Mouse (Mus musculus): ENCODE results near the gene Immp2l. TPM values are rescaled to one million over a fixed set of nuclear protein-coding genes. Genes with fewer than 3 reads are reported as not detected.

The Immp2l gene
- polyA plus RNA-seq, 2 experiments, result 4.3 to 11.2 TPM

DNA sequence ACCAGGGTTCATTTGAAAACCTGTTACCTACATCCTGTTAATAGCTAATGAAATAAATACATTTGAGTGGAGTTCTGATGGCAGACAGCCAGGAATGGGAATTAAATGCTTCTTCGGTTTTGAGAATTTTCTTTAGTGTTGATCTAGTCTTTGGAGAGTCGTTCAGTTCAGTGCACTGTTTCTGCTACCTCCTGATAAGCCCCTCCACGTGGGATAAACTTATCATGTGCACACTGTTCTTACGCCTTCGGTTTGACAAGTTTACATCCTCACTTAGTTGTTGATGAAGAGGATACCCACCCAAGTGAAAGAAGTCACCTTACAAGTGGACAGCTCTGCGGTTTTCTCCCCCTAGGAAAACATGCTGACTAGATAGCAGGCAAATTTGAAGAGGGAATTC is 88.2 kb downstream of the Immp2l start:
- peak; percentile 96 for ATAC-seq (ENCODE audit: insufficient read depth)
- TF ChIP-seq EP300 (IDR thresholded peaks at IDR 0.05; ENCODE audit: low read depth) (peak; percentile 87), CTCF (IDR thresholded peaks at IDR 0.05; ENCODE audit: low read depth) (no peak)

DNA sequence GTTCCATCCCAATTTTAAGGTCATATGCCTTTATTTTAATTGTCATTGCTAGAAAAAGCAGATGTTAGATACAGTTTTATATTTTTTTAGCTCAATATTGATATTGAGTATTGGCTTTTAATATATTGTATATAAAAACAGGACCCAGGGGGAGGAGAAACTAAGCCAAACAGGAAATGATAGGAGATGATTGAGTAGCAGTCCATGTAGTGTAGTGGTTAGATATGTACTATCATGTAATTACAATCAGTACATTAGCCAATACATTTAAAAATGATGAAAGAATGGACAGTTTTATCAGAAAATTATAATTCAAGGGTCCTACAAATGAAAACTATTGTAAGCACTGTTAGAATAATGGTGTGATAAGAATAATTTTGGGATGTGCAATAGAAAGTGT is 94.5 kb downstream of the Immp2l start:
- no peaks in the 10 kb centered on the region for H3K9me3 ChIP-seq (ENCODE audit: control insufficient read depth, low read length)
- TF ChIP-seq EP300 (IDR thresholded peaks at IDR 0.05; ENCODE audit: low read depth) (no peak), CTCF (IDR thresholded peaks at IDR 0.05; ENCODE audit: low read depth) (no peak)
- no peaks in the 10 kb centered on the region for H3K36me3 ChIP-seq (replicated peaks; ENCODE audit: control insufficient read depth, insufficient read depth, low read depth)
- H3K9ac ChIP-seq (replicated peaks), result no peak overlapping the region
- peaks cover 7 to 9% of the 10 kb centered on the region in 2 experiments for H3K4me1 ChIP-seq (replicated peaks; ENCODE audit: control insufficient read depth in 2 of 2, insufficient read depth in 2 of 2, low read length in 1 of 2)
- no peaks in the 10 kb centered on the region for H3K27me3 ChIP-seq (ENCODE audit: control insufficient read depth, insufficient read depth, low read length)
- no peak overlapping the region for H3K27ac ChIP-seq
- DNase-seq (ENCODE audit: low read depth in 3 of 3, low spot score in 3 of 3), result no peak
- no peak overlapping the region for H3K4me2 ChIP-seq (ENCODE audit: low read depth)
- ATAC-seq (ENCODE audit: insufficient read depth), result no peak
- H3K4me3 ChIP-seq (ENCODE audit: insufficient read depth in 1 of 2, low read depth in 2 of 2, low read length in 2 of 2), result no peak overlapping the region

More for the DNA sequence above, 88.2 kb downstream of the Immp2l start:
- Histone ChIP-seq H3K36me3 (replicated peaks; ENCODE audit: control insufficient read depth, insufficient read depth, low read depth) (no peaks in the 10 kb centered on the region), H3K9me3 (ENCODE audit: control insufficient read depth, low read length) (no peaks in the 10 kb centered on the region), H3K4me3 (ENCODE audit: insufficient read depth in 1 of 2, low read depth in 2 of 2, low read length in 2 of 2) (no peak overlapping the region), H3K9ac (replicated peaks) (peak overlapping the region; percentile 28; the same call in 1 of the 2 replicates), H3K4me1 (replicated peaks; ENCODE audit: control insufficient read depth in 2 of 2, insufficient read depth in 2 of 2, low read length in 1 of 2) (peaks cover 8 to 9% of the 10 kb centered on the region in 2 experiments; a peak in 3 of 4 replicates), H3K27me3 (ENCODE audit: control insufficient read depth, insufficient read depth, low read length) (no peaks in the 10 kb centered on the region), H3K4me2 (ENCODE audit: low read depth) (peak overlapping the region; percentile 54), H3K27ac (peak overlapping the region; percentile 83)
- WGBS (ENCODE audit: insufficient replicate concordance), result 14% methylated on average over 6 of the region's 6 CpGs
- DNase-seq (ENCODE audit: low read depth in 3 of 3, low spot score in 3 of 3), result peak; percentile 71 to 80 (median 73)

DNA sequence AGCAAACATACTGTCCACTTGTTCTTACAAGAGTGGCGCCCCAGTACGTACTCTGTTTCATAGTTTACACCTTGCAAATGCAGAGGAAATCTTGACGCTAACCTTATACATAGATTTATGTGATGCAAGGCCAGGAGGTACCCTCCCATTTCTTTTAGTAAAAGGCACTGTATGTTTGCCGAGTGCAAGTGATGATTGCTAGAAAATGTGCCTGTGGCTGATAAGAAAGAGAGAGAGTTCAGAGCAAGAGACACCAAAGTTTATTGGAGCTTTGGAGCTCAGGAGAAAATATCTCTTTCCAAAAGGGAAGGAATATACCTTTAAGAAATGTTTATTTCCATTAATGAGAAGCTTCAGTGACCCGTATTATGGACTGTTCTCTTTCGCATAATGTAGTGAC is 95.8 kb downstream of the Immp2l start:
- ATAC-seq (ENCODE audit: insufficient read depth), result peak; percentile 80
- Histone ChIP-seq H3K9ac (replicated peaks) (no peak overlapping the region), H3K4me2 (ENCODE audit: low read depth) (peak overlapping the region; percentile 32), H3K4me3 (ENCODE audit: insufficient read depth in 1 of 2, low read depth in 2 of 2, low read length in 2 of 2) (no peak overlapping the region), H3K9me3 (ENCODE audit: control insufficient read depth, low read length) (no peaks in the 10 kb centered on the region), H3K27ac (peak overlapping the region; percentile 19), H3K36me3 (replicated peaks; ENCODE audit: control insufficient read depth, insufficient read depth, low read depth) (no peaks in the 10 kb centered on the region), H3K4me1 (replicated peaks; ENCODE audit: control insufficient read depth in 2 of 2, insufficient read depth in 2 of 2, low read length in 1 of 2) (peaks cover 7 to 9% of the 10 kb centered on the region in 2 experiments), H3K27me3 (ENCODE audit: control insufficient read depth, insufficient read depth, low read length) (no peaks in the 10 kb centered on the region)
- 56% methylated on average over 6 of the region's 6 CpGs for WGBS (ENCODE audit: insufficient replicate concordance)
- TF ChIP-seq CTCF (IDR thresholded peaks at IDR 0.05; ENCODE audit: low read depth) (no peak), EP300 (IDR thresholded peaks at IDR 0.05; ENCODE audit: low read depth) (peak; percentile 77)
- DNase-seq (ENCODE audit: low read depth in 3 of 3, low spot score in 3 of 3), result peak; percentile 39 to 51 (median 41)

DNA sequence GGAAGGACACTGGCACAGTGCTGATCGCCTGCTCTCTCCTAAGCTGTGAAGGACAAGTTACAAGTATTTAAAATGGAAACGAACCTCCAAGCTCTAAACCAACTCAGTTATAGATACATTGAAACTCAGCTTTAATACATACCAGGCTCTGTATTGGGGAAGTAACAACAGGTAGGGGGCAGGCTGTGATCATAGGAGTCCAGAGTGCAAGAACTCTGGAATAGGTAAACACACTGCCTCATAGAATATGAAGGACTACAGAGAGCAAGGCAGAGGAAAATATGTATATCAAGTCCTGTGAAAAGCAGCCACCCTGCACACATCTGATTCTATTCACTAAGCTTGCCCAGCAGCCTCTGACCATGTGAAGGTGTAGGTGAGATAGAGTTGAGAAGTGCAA is 99.3 kb downstream of the Immp2l start:
- Histone ChIP-seq H3K36me3 (replicated peaks; ENCODE audit: control insufficient read depth, insufficient read depth, low read depth) (no peaks in the 10 kb centered on the region), H3K27me3 (ENCODE audit: control insufficient read depth, insufficient read depth, low read length) (no peaks in the 10 kb centered on the region), H3K4me1 (replicated peaks; ENCODE audit: control insufficient read depth in 2 of 2, insufficient read depth in 2 of 2, low read length in 1 of 2) (peaks cover 7 to 9% of the 10 kb centered on the region in 2 experiments), H3K4me3 (ENCODE audit: insufficient read depth in 1 of 2, low read depth in 2 of 2, low read length in 2 of 2) (no peak overlapping the region), H3K4me2 (ENCODE audit: low read depth) (no peak overlapping the region), H3K27ac (no peak overlapping the region), H3K9ac (replicated peaks) (no peak overlapping the region), H3K9me3 (ENCODE audit: control insufficient read depth, low read length) (no peaks in the 10 kb centered on the region)
- ATAC-seq (ENCODE audit: insufficient read depth) (peak; percentile 41; the same call in 1 of the 2 replicates), DNase-seq (ENCODE audit: low read depth in 3 of 3, low spot score in 3 of 3) (no peak)
- WGBS (ENCODE audit: insufficient replicate concordance), result 70% methylated on average over 2 of the region's 2 CpGs
- TF ChIP-seq CTCF (IDR thresholded peaks at IDR 0.05; ENCODE audit: low read depth) (peak; percentile 6; the same call in 1 of the 2 replicates), EP300 (IDR thresholded peaks at IDR 0.05; ENCODE audit: low read depth) (no peak)

DNA sequence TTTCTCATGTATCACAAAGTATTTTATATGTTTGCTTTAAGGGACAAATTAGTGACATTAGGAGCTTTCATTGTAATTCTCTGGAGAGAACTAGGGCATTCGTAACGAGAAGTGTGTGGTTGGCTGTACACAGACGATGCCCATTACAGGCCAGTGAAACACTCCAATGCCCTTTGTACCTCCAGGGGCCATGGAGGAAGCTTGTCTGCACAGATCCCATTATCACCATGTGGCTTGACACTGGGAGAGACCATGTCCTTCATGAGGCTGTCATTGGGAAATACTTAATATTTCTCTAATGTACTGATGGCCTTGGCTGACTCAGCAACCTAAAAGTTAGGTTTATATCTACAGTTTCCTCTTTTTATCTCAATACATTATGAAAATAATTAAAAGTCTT is 111.0 kb downstream of the Immp2l start:
- Histone ChIP-seq H3K36me3 (replicated peaks; ENCODE audit: control insufficient read depth, insufficient read depth, low read depth) (no peaks in the 10 kb centered on the region), H3K4me3 (ENCODE audit: insufficient read depth in 1 of 2, low read depth in 2 of 2, low read length in 2 of 2) (no peak overlapping the region), H3K27me3 (ENCODE audit: control insufficient read depth, insufficient read depth, low read length) (no peaks in the 10 kb centered on the region), H3K9ac (replicated peaks) (no peak overlapping the region), H3K4me1 (replicated peaks; ENCODE audit: control insufficient read depth in 2 of 2, insufficient read depth in 2 of 2, low read length in 1 of 2) (no peaks in the 10 kb centered on the region), H3K27ac (no peak overlapping the region), H3K9me3 (ENCODE audit: control insufficient read depth, low read length) (no peaks in the 10 kb centered on the region), H3K4me2 (ENCODE audit: low read depth) (no peak overlapping the region)
- no peak for TF ChIP-seq EP300 (IDR thresholded peaks at IDR 0.05; ENCODE audit: low read depth)
- TF ChIP-seq CTCF (IDR thresholded peaks at IDR 0.05; ENCODE audit: low read depth), result no peak
- DNase-seq (ENCODE audit: low read depth in 3 of 3, low spot score in 3 of 3) (no peak), ATAC-seq (ENCODE audit: insufficient read depth) (no peak)
- WGBS (ENCODE audit: insufficient replicate concordance), result 72% methylated on average over 3 of the region's 3 CpGs

Measured in liver, embryonic 14.5 days (tissue).